Mouse (Mus musculus) ovary, adult 18-20 months (tissue): ENCODE measurements around the gene Mea1.

Experiments used
- DNase-seq: peaks from one replicate; pipeline ENCODE4 v3.0.0; 2022; ENCODE audit warnings: low spot score, mixed read lengths

Mea1 gene

DNA sequence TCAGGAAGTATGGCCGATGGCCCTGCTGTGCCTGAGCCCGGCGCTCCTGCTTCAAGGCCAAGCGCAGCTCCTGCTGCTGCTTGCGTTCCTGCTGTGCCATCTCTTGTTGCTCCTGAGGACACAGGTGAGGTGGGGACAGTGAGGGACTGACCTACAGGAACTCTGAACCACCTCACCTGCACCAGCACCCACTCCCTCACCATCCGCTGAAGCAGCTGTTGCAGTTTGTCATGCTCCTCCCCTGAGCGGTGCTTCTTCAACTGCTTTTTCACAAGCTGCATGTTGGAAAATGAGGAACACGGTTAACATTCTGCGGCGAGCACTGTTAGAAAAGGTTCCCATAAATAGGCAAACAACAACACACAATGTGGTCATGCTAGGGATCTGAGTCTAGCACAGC, 8.7 kb upstream of the Mea1 start:
- DNase-seq, result no peak

- DNase-seq, result peak; percentile 85
Observed at GRCm38 (mm10) chr17:46673850-46674529, 4.6 kb upstream of the Mea1 start, which contains the start of gene Rrp36. TSS of gene Rrp36 (minus strand) at chr17:46674352.

GRCm38 (mm10) chr17:46674530-46675283, 3.9 kb upstream of the Mea1 start:
- DNase-seq, result no peak

GRCm38 (mm10) chr17:46678911-46679310, 318 bp downstream of the Mea1 start:
- DNase-seq, result no peak

GRCm38 (mm10) chr17:46679843-46680759, 1.5 kb downstream of the Mea1 start:
- DNase-seq, result no peak

- DNase-seq, result peak; percentile 98
Observed at GRCm38 (mm10) chr17:46680760-46681373, 2.3 kb downstream of the Mea1 start, which contains the start of gene Klhdc3. TSS of gene Klhdc3 (minus strand) at chr17:46680914.

DNA sequence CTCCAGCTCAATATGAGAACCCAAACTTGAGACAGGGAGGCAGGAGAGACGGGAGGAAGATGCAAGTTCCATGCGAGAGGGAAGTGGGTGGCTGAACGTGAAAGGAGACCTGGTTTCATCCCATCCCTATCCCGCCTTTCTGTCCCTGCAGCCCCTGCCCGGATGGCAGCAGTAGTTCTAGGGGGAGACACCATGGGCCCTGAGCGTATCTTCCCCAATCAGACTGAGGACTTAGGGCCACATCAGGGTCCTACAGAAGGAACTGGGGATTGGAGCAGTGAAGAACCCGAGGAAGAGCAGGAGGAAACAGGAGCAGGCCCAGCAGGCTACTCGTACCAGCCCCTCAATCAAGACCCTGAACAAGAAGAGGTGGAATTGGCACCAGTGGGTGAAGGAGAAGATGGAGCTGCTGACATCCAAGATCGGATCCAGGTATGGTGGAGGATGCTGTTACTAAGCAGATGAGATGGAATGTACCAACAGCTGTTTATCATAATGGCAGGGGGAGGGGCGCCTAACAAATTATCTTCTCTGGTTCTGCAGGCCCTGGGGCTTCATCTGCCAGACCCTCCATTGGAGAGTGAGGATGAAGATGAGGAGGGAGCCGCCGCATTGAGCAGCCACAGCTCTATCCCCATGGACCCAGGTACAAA, 3.0 kb downstream of the Mea1 start:
- no peak for DNase-seq

DNA sequence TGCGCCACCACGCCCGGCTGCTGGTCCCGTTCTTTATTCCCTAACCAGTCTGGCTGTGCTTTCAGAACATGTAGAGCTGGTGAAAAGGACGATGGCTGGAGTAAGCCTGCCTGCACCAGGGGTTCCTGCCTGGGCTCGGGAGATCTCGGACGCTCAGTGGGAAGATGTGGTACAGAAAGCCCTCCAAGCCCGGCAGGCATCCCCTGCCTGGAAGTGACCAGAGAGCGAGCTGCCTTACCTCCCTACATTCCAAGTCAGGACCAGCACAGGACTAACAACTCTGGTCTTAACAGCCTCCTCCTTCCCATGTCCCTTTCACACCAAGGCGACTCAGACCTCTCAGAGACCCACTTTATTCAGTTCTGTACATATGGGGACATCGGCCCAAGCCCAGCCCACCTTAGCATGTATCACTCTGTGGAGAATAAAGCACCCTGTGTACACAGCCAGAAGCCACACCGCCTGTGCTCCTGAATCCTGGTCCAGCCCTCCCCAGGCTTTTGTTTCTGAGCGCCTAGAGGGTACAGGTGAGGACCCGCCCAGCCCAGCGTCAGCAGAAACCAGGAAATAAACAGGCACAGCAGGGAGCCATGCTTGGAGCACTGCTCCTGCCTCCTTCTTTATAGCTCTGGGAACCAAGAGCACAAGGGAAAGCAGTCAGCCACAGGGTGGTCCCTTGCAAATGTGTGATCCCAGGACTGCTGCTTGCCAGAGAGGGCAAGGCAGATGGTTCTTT, 4.2 kb downstream of the Mea1 start:
- no peak for DNase-seq

DNA sequence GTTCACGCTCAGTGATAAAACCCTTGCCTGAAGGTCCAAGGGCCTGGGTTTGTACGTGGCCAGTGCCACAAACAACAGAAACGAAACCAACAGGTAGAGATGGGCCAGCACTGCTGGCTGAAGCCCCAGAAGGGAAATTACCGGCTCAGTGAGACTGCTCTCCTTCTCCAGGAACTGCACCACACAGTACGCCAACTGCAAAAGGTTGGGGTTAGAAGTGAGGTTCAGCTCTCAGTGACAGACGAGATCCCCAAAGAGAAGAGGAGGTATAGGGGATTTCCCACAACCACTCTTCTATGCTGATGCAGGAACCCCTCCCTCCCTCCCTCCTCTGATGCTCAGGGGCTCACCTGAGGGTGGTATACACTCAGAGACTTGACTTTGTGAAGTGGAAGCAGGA, 7.3 kb downstream of the Mea1 start:
- DNase-seq, result no peak

DNA sequence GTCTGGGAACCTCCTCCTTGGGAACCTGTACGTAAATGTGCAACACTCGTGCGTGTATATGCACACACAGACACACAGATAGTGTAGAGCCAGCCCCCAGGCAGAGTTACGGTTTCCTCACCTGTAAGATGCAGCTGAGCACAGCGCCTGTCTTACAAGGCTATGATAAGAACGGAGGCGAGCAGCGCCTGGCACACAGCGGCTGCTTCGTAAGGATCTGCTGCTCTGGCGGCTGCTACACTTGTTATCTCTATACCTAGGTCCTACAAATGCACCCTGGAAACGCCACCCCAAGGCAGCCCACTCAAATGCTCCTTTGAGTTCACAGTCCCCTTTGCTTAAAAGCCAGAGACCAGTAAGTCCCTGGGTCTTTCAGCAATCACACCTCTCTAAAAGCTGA, 12.1 kb downstream of the Mea1 start:
- no peak for DNase-seq

DNA sequence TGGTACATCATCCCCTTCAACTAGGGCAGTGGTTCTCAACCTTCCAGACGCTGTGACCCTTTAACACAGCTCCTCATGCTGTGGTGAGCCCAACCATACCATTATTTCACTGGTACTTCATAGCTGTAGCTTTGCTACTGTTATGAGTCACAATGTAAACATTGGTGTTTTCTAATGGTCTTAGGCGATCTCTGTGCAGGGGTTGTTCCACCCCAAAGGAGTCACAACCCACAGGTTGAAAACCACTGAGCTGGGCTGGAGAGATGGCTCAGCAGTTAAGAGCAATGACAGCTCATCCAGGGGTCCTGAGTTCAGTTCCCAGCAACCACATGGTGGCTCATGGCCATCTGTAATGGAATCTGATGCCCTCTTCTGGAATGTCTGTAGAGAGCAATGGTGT, 12.8 kb downstream of the Mea1 start:
- no peak for DNase-seq

GRCm38 (mm10) chr17:46694517-46695063, 16.0 kb downstream of the Mea1 start:
- DNase-seq, result no peak

DNA sequence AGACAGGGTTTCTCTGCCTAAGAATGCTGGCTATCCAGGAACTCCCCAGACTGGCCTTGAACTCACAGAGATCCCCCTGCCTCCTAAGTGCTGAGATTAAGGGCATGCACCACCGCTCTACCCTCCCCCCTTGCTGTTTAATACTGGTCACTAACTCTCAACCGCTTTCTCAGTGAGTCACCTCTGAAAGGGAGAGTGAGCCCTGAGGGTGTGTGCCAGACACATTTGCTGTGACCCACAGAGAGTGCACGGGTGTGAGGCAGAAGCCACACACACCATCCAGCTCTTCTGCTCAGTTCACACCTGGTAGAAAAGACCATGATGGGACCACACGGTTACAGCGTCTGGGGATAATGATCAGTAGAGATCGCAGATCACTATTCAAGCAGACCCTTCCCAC, 19.9 kb downstream of the Mea1 start:
- DNase-seq, result no peak

DNA sequence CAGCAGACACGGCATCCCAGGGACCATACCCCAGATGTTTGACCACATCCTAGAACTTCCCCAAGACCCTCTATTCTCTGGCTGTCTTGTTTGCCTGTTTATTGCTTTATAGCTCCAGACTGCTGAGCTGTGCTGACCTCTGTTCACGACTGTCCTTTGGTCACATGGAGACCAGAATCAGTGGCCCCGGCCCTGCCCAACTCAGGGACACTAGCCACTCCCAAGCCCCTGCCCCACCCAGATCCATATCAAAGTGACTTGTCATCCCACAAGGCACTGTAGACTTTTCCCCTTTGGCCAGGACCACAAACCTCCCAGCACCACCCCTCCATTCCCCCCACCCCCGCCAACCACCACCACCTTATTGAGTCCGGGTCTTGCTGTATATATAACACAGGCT, 20.7 kb downstream of the Mea1 start:
- DNase-seq, result no peak

DNA sequence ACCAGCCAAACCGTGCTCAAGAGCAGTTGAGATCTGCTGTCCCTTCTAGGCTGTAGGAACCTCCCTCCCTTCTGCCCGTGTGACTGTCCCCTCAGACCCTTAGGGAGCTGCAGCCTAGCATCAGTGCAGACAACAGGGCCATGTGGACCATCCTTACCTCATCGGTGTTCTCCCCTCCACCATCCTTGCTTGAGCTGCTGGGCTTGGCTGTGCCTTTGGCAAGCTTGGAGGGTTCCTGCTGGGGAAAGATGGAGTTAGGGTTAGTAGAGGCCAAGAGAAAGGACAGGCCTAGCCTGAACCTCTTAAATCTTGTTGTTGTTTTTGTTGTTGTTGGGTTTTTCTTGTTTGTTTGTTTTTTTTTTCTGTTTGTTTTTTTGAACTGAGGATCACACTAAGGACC, 21.3 kb downstream of the Mea1 start:
- no peak for DNase-seq

- DNase-seq, result no peak
Observed at GRCm38 (mm10) chr17:46701489-46701888, 22.9 kb downstream of the Mea1 start.

DNA sequence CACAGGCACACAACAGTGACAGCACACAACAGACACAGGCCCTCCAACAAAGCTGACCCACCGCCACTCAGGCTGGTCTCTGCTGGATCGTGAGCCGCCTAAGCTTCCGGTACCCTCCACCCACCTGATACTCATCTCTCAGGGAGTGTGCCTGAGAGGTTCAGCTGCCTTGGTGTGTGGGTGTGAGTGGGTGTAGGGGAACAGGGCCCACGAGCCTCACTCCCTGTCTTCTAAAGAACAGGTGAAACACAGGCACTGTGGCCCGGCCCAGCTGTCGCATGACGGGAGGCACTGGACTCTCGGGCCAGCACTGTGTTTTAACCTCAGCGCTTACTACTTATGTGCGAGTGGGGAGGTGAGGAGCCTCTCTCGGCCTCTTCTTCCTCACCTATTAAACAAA, 23.5 kb downstream of the Mea1 start:
- DNase-seq, result no peak

DNA sequence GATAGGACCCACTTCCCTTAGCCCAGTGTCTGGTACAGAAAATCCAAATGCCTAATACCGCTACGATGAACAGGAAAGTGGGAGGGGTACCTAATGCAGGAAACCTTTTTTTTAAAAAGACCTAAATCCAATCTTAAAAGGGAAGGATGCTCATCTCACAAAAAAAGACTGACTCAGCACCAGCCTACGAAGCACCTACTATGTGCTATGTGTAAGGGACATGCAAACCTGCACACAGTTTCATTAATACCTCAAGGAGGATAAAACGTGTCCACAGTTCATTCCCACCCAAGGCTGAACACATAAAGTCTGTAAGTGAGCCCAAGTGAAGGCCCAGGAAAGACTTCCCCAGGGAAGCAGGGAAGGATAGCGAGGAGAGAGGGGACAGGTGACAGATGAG, 23.9 kb downstream of the Mea1 start:
- no peak for DNase-seq

DNA sequence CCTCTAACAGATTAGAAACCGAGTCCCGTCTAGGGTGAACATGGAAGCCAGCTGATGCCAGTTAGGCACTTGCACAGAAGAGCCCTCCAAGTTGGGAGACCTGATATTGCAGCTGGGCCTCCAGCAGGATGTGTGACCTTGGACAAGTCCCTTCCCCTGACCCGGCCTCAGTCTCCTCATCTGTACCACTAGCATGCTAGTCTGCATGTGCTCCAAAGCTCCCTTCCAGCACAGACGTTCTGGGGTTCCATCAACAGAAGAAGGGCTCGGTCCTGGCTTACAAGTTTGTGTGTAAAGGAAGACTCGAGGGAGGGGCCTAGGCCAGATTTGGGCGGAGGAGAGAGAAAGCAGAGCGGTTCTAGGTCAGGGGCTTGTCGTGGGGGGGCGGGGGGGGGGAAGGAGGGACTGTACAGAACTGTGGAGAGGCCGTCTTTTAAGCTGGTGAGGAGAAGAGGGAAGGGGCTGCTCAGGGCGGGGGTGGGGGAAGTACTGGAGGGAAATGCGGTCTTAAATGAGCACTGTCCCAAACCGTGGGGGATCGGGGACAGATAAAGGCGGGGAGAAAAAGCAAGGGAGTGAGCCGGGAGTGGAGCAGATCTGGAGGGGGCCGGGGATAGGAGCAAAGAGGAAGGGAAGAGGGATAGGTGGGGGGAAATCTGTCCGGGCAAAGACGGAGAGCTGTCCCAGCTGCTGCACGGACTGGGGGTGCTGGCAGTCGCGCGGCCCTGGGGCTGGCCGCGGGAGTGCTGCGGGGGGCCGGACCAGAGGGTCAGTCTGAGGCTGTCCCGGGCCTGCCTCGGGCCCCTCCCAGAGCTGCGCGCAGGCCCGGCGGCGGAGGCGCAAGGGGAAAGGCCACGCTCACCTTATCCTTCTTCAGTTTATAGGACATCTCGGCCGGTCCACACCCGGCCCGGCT, 25.6 kb downstream of the Mea1 start:
- DNase-seq, result no peak
